Mouse (Mus musculus) midbrain, embryonic 12.5 days (tissue): Measurements from ENCODE around the gene Usp22. TPM values are rescaled to one million over a fixed set of nuclear protein-coding genes. Genes with fewer than 3 reads are reported as not detected.
A peak's percentile ranks its signal among the peaks of the same experiment; 100 is the strongest.

Experiments used
- ATAC-seq: fragments of 200-750 bp; cut with Nextera tagmentation; 2 replicates; pipeline ENCODE4 v1.8.0; 2017; ENCODE audit warnings: low read depth, moderate TSS enrichment, moderate library complexity; ENCODE audit not compliant: low FRiP score
- H3K27ac ChIP-seq: fragments of 300-500 bp; sonication (generic); replicated peaks from 2 replicates; pipeline ENCODE4 v1.5.1; 2016; ENCODE audit warnings: mild to moderate bottlenecking
- H3K27me3 ChIP-seq: fragments of 300-500 bp; sonication (generic); 2 replicates; pipeline ENCODE4 v1.6.1; 2016; ENCODE audit warnings: mild to moderate bottlenecking
- H3K36me3 ChIP-seq: fragments of 300-500 bp; sonication (generic); 2 replicates; pipeline ENCODE4 v1.6.1; 2016
- H3K4me1 ChIP-seq: fragments of 300-500 bp; sonication (generic); 2 replicates; pipeline ENCODE4 v1.6.1; 2016
- H3K4me2 ChIP-seq: fragments of 300-500 bp; sonication (generic); replicated peaks from 2 replicates; pipeline ENCODE4 v1.6.1; 2016; ENCODE audit warnings: mild to moderate bottlenecking, moderate library complexity
- H3K4me3 ChIP-seq: fragments of 300-500 bp; sonication (generic); 2 replicates; pipeline ENCODE4 v1.5.1; 2016; ENCODE audit warnings: mild to moderate bottlenecking
- H3K9ac ChIP-seq: fragments of 300-500 bp; sonication (generic); replicated peaks from 2 replicates; pipeline ENCODE4 v1.6.1; 2016; ENCODE audit warnings: mild to moderate bottlenecking, moderate library complexity
- H3K9me3 ChIP-seq: fragments of 300-500 bp; sonication (generic); 2 replicates; pipeline ENCODE4 v1.6.1; 2016; ENCODE audit warnings: mild to moderate bottlenecking
- WGBS: fragments of 180-500 bp; shearing (Covaris S2); methylation state at CpG from one replicate; pipeline ENCODE4 v1.1.7; 2016; 5-methylcytosine and 5-hydroxymethylcytosine counted together
- polyA plus RNA-seq: library from polyadenylated mRNA; unstranded; fragments of >200 nt; fragmentation: Nextera tagmentation; extraction: Ambion mirVana; gene quantifications from 2 replicates; pipeline ENCODE4 v1.2.1, GENCODE M21; 2016

The Usp22 gene
- polyA plus RNA-seq, 1 experiment from 2014 or later: 338 TPM

GRCm38 (mm10) chr11:61111472-61111871, 63.4 kb downstream of the Usp22 start:
- Histone ChIP-seq H3K36me3 (no peaks in the 10 kb centered on the region), H3K4me3 (no peak overlapping the region), H3K27me3 (peaks cover 7% of the 10 kb centered on the region; the same call in 1 of the 2 replicates), H3K9me3 (no peaks in the 10 kb centered on the region), H3K4me2 (no peak overlapping the region), H3K27ac (no peak overlapping the region), H3K4me1 (no peaks in the 10 kb centered on the region), H3K9ac (no peak overlapping the region)
- WGBS: 89% methylated on average over 4 of the region's 4 CpGs
- ATAC-seq: no peak

DNA sequence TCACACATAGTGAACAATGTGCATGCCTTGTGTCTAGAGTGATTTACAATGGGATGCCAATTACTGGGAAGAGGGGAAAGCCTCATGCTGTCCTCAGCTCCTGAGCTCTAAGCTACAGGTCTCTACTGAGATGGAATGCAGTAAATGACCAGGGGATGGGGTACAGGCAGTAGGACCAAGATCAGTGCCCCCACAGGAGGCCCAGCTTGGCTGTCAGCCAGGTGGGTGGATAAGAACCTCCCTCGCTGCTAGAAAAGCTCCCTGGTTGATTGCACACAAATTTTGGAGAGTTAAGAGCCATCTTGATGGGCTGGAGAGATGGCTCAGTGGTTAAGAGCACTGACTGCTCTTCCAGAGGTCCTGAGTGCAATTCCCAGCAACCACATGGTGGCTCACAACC, 63.9 kb downstream of the Usp22 start:
- WGBS: 64% methylated on average over 1 of the region's 1 CpGs
- Histone ChIP-seq H3K4me3 (no peak overlapping the region), H3K36me3 (no peaks in the 10 kb centered on the region), H3K27ac (no peak overlapping the region), H3K27me3 (peaks cover 11% of the 10 kb centered on the region; the same call in 1 of the 2 replicates), H3K4me2 (no peak overlapping the region), H3K9me3 (no peaks in the 10 kb centered on the region), H3K9ac (no peak overlapping the region), H3K4me1 (no peaks in the 10 kb centered on the region)
- ATAC-seq: no peak

- Histone ChIP-seq H3K27ac (no peak overlapping the region), H3K4me1 (no peaks in the 10 kb centered on the region), H3K36me3 (no peaks in the 10 kb centered on the region), H3K4me2 (no peak overlapping the region), H3K9ac (no peak overlapping the region), H3K9me3 (no peaks in the 10 kb centered on the region), H3K27me3 (peaks cover 12% of the 10 kb centered on the region; the same call in 1 of the 2 replicates), H3K4me3 (no peak overlapping the region)
- WGBS: 74% methylated on average over 10 of the region's 10 CpGs
- no peak for ATAC-seq
These were observed 64.7 kb downstream of the Usp22 start for GRCm38 (mm10) chr11:61110113-61110512.

- WGBS: 81% methylated on average over 6 of the region's 6 CpGs
- Histone ChIP-seq H3K4me2 (no peak overlapping the region), H3K36me3 (no peaks in the 10 kb centered on the region), H3K27ac (no peak overlapping the region), H3K9ac (no peak overlapping the region), H3K4me3 (no peak overlapping the region), H3K27me3 (peaks cover 12% of the 10 kb centered on the region; the same call in 1 of the 2 replicates), H3K9me3 (no peaks in the 10 kb centered on the region), H3K4me1 (peaks cover 1% of the 10 kb centered on the region; the same call in 1 of the 2 replicates)
- no peak for ATAC-seq
These were observed 65.1 kb downstream of the Usp22 start for GRCm38 (mm10) chr11:61109707-61110106.

DNA sequence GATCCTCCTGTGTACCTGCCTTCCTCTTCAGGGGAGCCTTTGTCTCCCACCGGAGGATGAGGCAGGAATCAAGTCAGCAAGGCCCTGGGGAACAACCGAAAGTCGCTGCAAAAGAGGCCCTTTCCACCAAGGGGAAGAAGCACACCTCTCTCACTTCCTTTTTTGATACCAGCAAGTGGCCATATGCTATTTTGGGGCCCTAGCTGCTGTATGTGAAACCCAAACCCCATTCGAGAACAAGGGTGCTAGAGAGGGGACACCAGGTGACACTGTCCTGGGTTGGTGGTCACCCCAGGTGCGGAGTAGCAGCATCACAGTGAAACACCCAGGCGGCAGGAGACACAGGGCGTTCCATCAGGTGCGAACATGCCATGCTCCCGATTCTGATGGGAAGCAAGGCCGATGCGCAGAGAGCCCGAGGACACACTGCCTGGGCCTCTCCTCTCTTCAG, 65.9 kb downstream of the Usp22 start:
- H3K4me3 ChIP-seq: no peak overlapping the region
- peaks cover 12% of the 10 kb centered on the region; the same call in 1 of the 2 replicates for H3K27me3 ChIP-seq
- no peak overlapping the region for H3K4me2 ChIP-seq
- no peak for ATAC-seq
- WGBS: 87% methylated on average over 12 of the region's 12 CpGs
- no peak overlapping the region for H3K27ac ChIP-seq
- H3K36me3 ChIP-seq: no peaks in the 10 kb centered on the region
- H3K9me3 ChIP-seq: no peaks in the 10 kb centered on the region
- peaks cover 4% of the 10 kb centered on the region; the same call in 1 of the 2 replicates for H3K4me1 ChIP-seq
- H3K9ac ChIP-seq: no peak overlapping the region

DNA sequence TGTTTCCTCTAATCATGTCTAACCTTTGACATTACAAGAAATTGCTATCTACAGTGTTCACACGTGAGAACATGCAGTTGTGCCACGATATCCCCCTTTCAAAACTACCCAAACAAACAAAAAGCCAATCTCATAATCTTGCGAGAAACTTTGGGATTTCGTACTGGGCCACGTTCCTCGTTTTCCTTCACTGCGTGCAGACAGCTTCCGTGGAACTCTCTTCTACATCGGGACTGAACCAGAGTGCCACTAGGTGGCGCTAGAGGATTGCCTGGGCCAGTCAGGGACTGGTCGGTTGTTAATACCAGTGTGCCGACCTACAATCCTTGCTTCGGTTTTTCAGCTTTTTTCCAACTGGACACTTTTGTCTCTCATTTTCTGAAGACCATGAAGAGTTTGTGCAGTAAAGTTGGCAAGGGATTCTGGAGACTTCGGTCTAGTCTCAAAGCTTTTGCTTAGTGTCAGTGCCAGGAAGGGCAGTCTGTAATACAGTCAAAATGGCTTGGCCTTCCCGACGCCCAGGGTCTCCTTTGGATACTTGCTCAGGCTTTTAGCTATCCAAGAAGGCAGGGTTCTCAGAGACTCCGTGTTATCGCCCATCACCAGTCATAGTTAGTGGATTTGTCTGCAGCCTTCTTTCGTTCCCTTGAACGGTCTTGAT, 70.5 kb downstream of the Usp22 start:
- H3K4me2 ChIP-seq: peak overlapping the region; percentile 29
- 14% methylated on average over 20 of the region's 20 CpGs for WGBS
- ATAC-seq: peak; percentile 82

GRCm38 (mm10) chr11:61102397-61103339, 72.2 kb downstream of the Usp22 start:
- peaks cover 9% of the 10 kb centered on the region; the same call in 1 of the 2 replicates for H3K27me3 ChIP-seq
- H3K4me3 ChIP-seq: no peak overlapping the region
- H3K9ac ChIP-seq: no peak overlapping the region
- 0 out of 2 replicates have a peak overlapping the region, but pooled peaks have one; percentile 1 for H3K4me2 ChIP-seq
- no peaks in the 10 kb centered on the region for H3K9me3 ChIP-seq
- H3K36me3 ChIP-seq: no peaks in the 10 kb centered on the region
- no peak for ATAC-seq
- peaks cover 10% of the 10 kb centered on the region for H3K4me1 ChIP-seq
- 48% methylated on average over 13 of the region's 13 CpGs for WGBS
- no peak overlapping the region for H3K27ac ChIP-seq

More for the DNA sequence above, 70.5 kb downstream of the Usp22 start:
- Histone ChIP-seq H3K4me1 (peaks cover 10% of the 10 kb centered on the region), H3K9ac (no peak overlapping the region), H3K27me3 (peaks cover 9% of the 10 kb centered on the region; the same call in 1 of the 2 replicates), H3K4me3 (no peak overlapping the region), H3K9me3 (no peaks in the 10 kb centered on the region), H3K27ac (no peak overlapping the region), H3K36me3 (no peaks in the 10 kb centered on the region)

Other genes starting within 250 kb of the Usp22 start
- 39.2 and 41.9 TPM in 2 replicates for gene Map2k3, start 243.0 kb downstream of the Usp22 start, polyA plus RNA-seq
- gene Kcnj12, start 152.5 kb downstream of the Usp22 start, polyA plus RNA-seq: 0.45 and 0.50 TPM in 2 replicates
- 0.68 and 1.6 TPM in 2 replicates for gene Tnfrsf13b, start 48.3 kb downstream of the Usp22 start, polyA plus RNA-seq
- not detected in 2 replicates for gene Aldh3a1, start 32.5 kb upstream of the Usp22 start, polyA plus RNA-seq
- 25.3 and 28.5 TPM in 2 replicates for gene Aldh3a2, start 92.4 kb upstream of the Usp22 start, polyA plus RNA-seq
- gene Slc47a2, start 167.8 kb upstream of the Usp22 start, polyA plus RNA-seq: not detected in 2 replicates
- not detected in 2 replicates for gene Slc47a1, start 203.3 kb upstream of the Usp22 start, polyA plus RNA-seq